Mouse (Mus musculus): ENCODE data around the gene Clip2. TPM values are rescaled to one million over a fixed set of nuclear protein-coding genes. Genes with fewer than 3 reads are reported as not detected.
"Not testable (repeated sequence)": the region's sequence is repeated elsewhere in the genome, so short reads cannot be mapped to it uniquely, and the experiment has no call there.

Gene Clip2
- total and polyA plus RNA-seq, 3 experiments = 3.5 to 7.4 TPM; not detected in 1

DNA sequence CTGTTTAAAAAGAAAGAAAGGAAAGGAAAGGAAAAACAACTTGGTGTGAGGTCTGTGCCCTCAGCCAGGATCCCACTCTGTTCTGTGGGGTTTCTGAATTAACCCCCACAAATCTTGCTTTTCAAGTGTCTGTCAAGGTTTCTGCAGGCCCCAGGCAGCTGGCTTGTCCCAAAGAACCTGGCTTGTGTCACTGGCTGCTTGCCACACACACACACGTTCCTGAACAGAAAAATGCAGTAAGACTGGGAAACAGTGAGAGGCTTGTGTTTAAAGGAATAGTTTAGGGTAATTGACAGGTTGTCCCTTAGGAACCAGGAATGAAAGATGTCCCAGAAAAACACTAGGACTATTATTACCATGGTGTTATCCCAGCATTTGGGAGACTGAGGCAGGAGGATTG, 98.7 kb downstream of the Clip2 start:
- no peaks in the 10 kb centered on the region for H3K27me3 ChIP-seq (ENCODE audit: control insufficient read depth in 1 of 2, insufficient read depth in 2 of 2, low read length in 2 of 2)
- no peak overlapping the region for H3K9ac ChIP-seq (ENCODE audit: control insufficient read depth, low read depth, low read length, poor library complexity, severe bottlenecking)
- H3K79me2 ChIP-seq (ENCODE audit: control insufficient read depth, insufficient read depth, low read length, poor library complexity) = peaks cover 21% of the 10 kb centered on the region
- H3K4me1 ChIP-seq (ENCODE audit: control insufficient read depth in 1 of 2, insufficient read depth in 2 of 2, low read length in 2 of 2) = peaks cover 0 to 22% of the 10 kb centered on the region in 2 experiments; a peak in 2 of 4 replicates
- no peak overlapping the region for H3K4me3 ChIP-seq (ENCODE audit: control insufficient read depth in 1 of 2, insufficient read depth in 1 of 2, low read depth in 2 of 2, low read length in 2 of 2)
- TF ChIP-seq USF1 (IDR thresholded peaks at IDR 0.05; ENCODE audit: low read depth, low read length) (no peak), ZC3H11A (IDR thresholded peaks at IDR 0.05; ENCODE audit: low read depth, low read length) (no peak), NELFE (IDR thresholded peaks at IDR 0.05; ENCODE audit: low read depth, low read length) (no peak), MXI1 (IDR thresholded peaks at IDR 0.05; ENCODE audit: low read depth, low read length) (no peak), EP300 (IDR thresholded peaks at IDR 0.05; ENCODE audit: low read depth in 1 of 2, low read length in 2 of 2) (no peak), KAT2A (conservative IDR thresholded peaks at IDR 0.05; ENCODE audit: low read depth, low read length) (no peak), USF2 (IDR thresholded peaks at IDR 0.05; ENCODE audit: borderline replicate concordance in 1 of 2, insufficient read depth in 1 of 2, low read depth in 1 of 2, low read length in 2 of 2) (no peak), JUND (IDR thresholded peaks at IDR 0.05; ENCODE audit: low read depth, low read length) (no peak), CTCF (IDR thresholded peaks at IDR 0.05 in 2 of 3, conservative IDR thresholded peaks at IDR 0.05 in 1 of 3; ENCODE audit: control insufficient read depth in 1 of 3, insufficient read depth in 1 of 3, low read depth in 2 of 3, low read length in 3 of 3, poor library complexity in 1 of 3, severe bottlenecking in 1 of 3) (no peak), ZNF384 (IDR thresholded peaks at IDR 0.05; ENCODE audit: low read depth, low read length) (no peak), MAZ (IDR thresholded peaks at IDR 0.05; ENCODE audit: low read depth, low read length) (no peak), CHD1 (IDR thresholded peaks at IDR 0.05; ENCODE audit: low read depth, low read length) (no peak), MYB (IDR thresholded peaks at IDR 0.05; ENCODE audit: low read depth, low read length) (no peak), ELF1 (IDR thresholded peaks at IDR 0.05; ENCODE audit: low read depth, low read length) (no peak), NRF1 (IDR thresholded peaks at IDR 0.05; ENCODE audit: insufficient read depth, low read depth, low read length, poor library complexity, severe bottlenecking) (no peak)
- H3K27ac ChIP-seq (ENCODE audit: control insufficient read depth, low read depth, low read length) = no peak overlapping the region
- no peaks in the 10 kb centered on the region for H3K9me3 ChIP-seq (replicated peaks; ENCODE audit: insufficient read depth, low read length)
- H3K36me3 ChIP-seq (ENCODE audit: control insufficient read depth in 1 of 2, insufficient read depth in 2 of 2, low read length in 2 of 2) = peaks cover 0 to 6% of the 10 kb centered on the region in 2 experiments; a peak in 2 of 4 replicates
- DNase-seq (ENCODE audit: low read depth, low spot score) = no peak

DNA sequence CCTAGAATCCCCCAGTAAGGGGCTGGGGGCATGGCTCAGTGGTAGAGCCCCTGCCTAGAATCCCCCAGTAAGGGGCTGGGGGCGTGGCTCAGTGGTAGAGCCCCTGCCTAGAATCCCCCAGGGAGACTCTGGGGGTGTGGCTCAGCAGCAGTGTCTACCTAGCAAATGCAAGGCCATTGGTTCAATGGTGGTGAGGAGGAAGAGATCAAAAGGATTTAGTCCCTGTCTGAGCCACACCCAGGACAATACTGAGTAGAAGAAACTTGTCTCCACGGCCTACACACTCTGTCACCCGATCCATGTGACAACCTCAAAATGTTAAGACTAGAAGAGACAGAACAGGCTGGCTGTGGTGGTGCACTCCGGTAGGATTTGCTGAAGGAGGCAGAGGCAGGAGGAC, 105.5 kb downstream of the Clip2 start:
- not testable (repeated sequence) for H3K27ac ChIP-seq (ENCODE audit: control insufficient read depth, low read depth, low read length); DNase-seq (ENCODE audit: low read depth, low spot score); H3K9ac ChIP-seq (ENCODE audit: control insufficient read depth, low read depth, low read length, poor library complexity, severe bottlenecking); H3K36me3 ChIP-seq (ENCODE audit: control insufficient read depth in 1 of 2, insufficient read depth in 2 of 2, low read length in 2 of 2); H3K4me3 ChIP-seq (ENCODE audit: control insufficient read depth in 1 of 2, insufficient read depth in 1 of 2, low read depth in 2 of 2, low read length in 2 of 2); H3K79me2 ChIP-seq (ENCODE audit: control insufficient read depth, insufficient read depth, low read length, poor library complexity); H3K9me3 ChIP-seq (replicated peaks; ENCODE audit: insufficient read depth, low read length); H3K27me3 ChIP-seq (ENCODE audit: control insufficient read depth in 1 of 2, insufficient read depth in 2 of 2, low read length in 2 of 2); H3K4me1 ChIP-seq (ENCODE audit: control insufficient read depth in 1 of 2, insufficient read depth in 2 of 2, low read length in 2 of 2)

GRCm38 (mm10) chr5:134445895-134446294, 106.3 kb downstream of the Clip2 start:
- H3K9ac ChIP-seq (ENCODE audit: control insufficient read depth, low read depth, low read length, poor library complexity, severe bottlenecking) = no peak overlapping the region
- no peaks in the 10 kb centered on the region for H3K4me1 ChIP-seq (ENCODE audit: control insufficient read depth in 1 of 2, insufficient read depth in 2 of 2, low read length in 2 of 2)
- H3K4me3 ChIP-seq (ENCODE audit: control insufficient read depth in 1 of 2, insufficient read depth in 1 of 2, low read depth in 2 of 2, low read length in 2 of 2) = no peak overlapping the region
- no peaks in the 10 kb centered on the region for H3K27me3 ChIP-seq (ENCODE audit: control insufficient read depth in 1 of 2, insufficient read depth in 2 of 2, low read length in 2 of 2)
- DNase-seq (ENCODE audit: low read depth, low spot score) = no peak
- no peak for TF ChIP-seq MAZ (IDR thresholded peaks at IDR 0.05; ENCODE audit: low read depth, low read length)
- TF ChIP-seq RCOR1 (IDR thresholded peaks at IDR 0.05; ENCODE audit: low read depth, low read length) = no peak
- no peak for TF ChIP-seq MYB (IDR thresholded peaks at IDR 0.05; ENCODE audit: low read depth, low read length)
- TF ChIP-seq SMC3 (IDR thresholded peaks at IDR 0.05; ENCODE audit: low read depth, low read length) = no peak
- TF ChIP-seq CHD1 (IDR thresholded peaks at IDR 0.05; ENCODE audit: low read depth, low read length) = no peak
- TF ChIP-seq USF1 (IDR thresholded peaks at IDR 0.05; ENCODE audit: low read depth, low read length) = no peak
- no peak for TF ChIP-seq GATA1 (IDR thresholded peaks at IDR 0.05; ENCODE audit: low read depth, low read length)
- TF ChIP-seq SIN3A (IDR thresholded peaks at IDR 0.05; ENCODE audit: low read length) = no peak
- TF ChIP-seq TCF12 (IDR thresholded peaks at IDR 0.05; ENCODE audit: low read depth, low read length) = no peak
- no peak overlapping the region for H3K27ac ChIP-seq (ENCODE audit: control insufficient read depth, low read depth, low read length)
- H3K36me3 ChIP-seq (ENCODE audit: control insufficient read depth in 1 of 2, insufficient read depth in 2 of 2, low read length in 2 of 2) = no peaks in the 10 kb centered on the region
- peaks cover 6% of the 10 kb centered on the region; the same call in 1 of the 2 replicates for H3K79me2 ChIP-seq (ENCODE audit: control insufficient read depth, insufficient read depth, low read length, poor library complexity)
- no peaks in the 10 kb centered on the region for H3K9me3 ChIP-seq (replicated peaks; ENCODE audit: insufficient read depth, low read length)

Measured in MEL (cell line).